Mouse (Mus musculus): ENCODE results near the gene Rfc5.

GRCm38 (mm10) chr5:117376331-117376761, 12.5 kb downstream of the Rfc5 start:
- TF ChIP-seq POLR2A (IDR thresholded peaks at IDR 0.05; ENCODE audit: insufficient read depth, low read depth, low read length) = no peak
- no peak for TF ChIP-seq CTCF (IDR thresholded peaks at IDR 0.05)
- TF ChIP-seq EP300 (IDR thresholded peaks at IDR 0.05; ENCODE audit: insufficient read depth, low read depth, low read length) = no peak
